Mouse (Mus musculus): ENCODE data around the gene Glyr1.

DNA sequence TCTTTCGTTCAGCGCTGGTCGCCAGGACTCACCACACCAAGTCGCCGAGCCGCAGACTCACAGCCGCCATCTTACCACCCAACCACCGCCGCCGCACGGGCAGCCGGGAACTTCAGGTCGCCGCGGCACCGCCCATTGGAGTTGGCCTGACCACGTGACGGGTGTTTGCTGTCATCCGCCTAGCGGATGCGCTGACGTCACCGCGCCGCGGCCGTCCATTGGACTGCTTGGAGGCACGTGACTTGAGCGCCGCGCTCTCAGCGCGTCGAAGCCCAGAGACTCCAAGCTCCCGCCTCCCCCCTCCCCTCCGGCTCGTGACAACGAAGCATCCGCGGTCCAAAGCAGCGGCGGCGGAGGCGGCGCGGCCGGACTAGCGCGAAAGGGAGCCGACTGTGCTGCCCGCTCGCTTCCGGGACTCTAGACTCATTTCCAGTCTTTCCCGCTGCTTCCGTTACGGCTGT, at the start of gene Glyr1, which contains the start of gene Ubn1:
- peak; percentile 91 for TF ChIP-seq POLR2A (IDR thresholded peaks at IDR 0.05; ENCODE audit: low read depth, low read length)
- no peak for TF ChIP-seq CTCF (IDR thresholded peaks at IDR 0.05; ENCODE audit: extremely low read depth, insufficient read length, insufficient replicate concordance, low read depth, low read length)
